Mouse (Mus musculus): ENCODE data around the gene Tnrc6c. TPM values are rescaled to one million over a fixed set of nuclear protein-coding genes. Genes with fewer than 3 reads are reported as not detected.

The Tnrc6c gene
- total RNA-seq, 2 experiments from 2014 or later, result 18.5 to 24.8 TPM

DNA sequence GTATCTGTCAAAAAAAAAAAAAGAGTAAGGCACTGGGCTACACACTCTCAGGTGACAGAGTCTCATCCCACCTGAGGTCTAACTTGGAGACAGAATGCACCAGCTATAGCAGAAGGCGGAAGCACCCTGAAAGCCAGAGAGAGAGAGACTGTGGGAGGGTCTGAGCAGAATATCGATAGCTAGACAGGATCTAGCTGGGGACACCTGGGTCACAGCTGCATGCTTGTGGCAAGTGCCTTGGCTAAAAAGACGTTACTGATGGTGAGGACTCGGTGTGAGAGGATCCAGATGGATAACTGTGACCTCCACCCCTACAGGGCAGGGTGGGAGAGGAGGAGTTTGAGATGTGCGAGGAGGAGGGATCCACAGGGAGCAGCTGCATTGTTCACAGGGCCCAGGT, 142.9 kb downstream of the Tnrc6c start:
- no peak for TF ChIP-seq CTCF (IDR thresholded peaks at IDR 0.05)
- Histone ChIP-seq H3K4me3 (no peak overlapping the region), H3K27ac (no peak overlapping the region)
- intact Hi-C loops (cut with DNase I), result no loop called here
- no peak for DNase-seq

- H3K27ac ChIP-seq, result no peak within 1 kb of the TSS
- intact Hi-C loops (cut with DNase I), result no loop called here
Measured at GRCm38 (mm10) chr11:117797511-117798159, 143.5 kb downstream of the Tnrc6c start, which contains the start of gene 6030468B19Rik. Gene 6030468B19Rik (plus strand): TSS chr11:117797660.

DNA sequence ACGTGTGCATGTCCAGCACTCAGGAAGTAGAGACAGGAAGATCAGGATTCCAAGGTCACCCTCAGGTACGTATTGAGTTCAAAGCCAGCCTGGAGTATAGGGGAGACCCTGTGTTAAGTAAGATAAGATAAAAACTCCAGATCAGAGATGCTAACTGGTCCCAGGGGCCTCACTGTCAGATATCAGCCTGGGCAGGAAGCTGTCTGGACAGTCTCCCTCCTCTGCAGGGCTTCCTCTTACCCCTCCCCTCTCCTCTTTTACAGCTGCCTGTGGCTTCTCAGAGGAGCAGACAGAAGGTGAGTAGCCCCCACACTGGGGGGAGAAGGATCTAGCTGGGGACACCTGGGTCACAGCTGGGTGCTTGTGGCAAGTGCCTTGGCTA, 144.1 kb downstream of the Tnrc6c start:
- TF ChIP-seq CTCF (IDR thresholded peaks at IDR 0.05), result no peak
- intact Hi-C loops (cut with DNase I), result no loop called here
- DNase-seq, result no peak
- no peak overlapping the region for H3K27ac ChIP-seq
- H3K4me3 ChIP-seq, result no peak overlapping the region

More at GRCm38 (mm10) chr11:117797511-117798159, 143.5 kb downstream of the Tnrc6c start, which contains the start of gene 6030468B19Rik:
- DNase-seq, result no peak
- no peak within 1 kb of the TSS for H3K4me3 ChIP-seq
- no peak for TF ChIP-seq CTCF (IDR thresholded peaks at IDR 0.05)

- no peak for DNase-seq
- intact Hi-C loops (cut with DNase I), result no loop called here
- Histone ChIP-seq H3K27ac (peak overlapping the region; percentile 90; the same call in 1 of the 2 replicates), H3K4me3 (no peak overlapping the region)
- TF ChIP-seq CTCF (IDR thresholded peaks at IDR 0.05), result no peak
Measured at GRCm38 (mm10) chr11:117799174-117799573, 145.1 kb downstream of the Tnrc6c start.

DNA sequence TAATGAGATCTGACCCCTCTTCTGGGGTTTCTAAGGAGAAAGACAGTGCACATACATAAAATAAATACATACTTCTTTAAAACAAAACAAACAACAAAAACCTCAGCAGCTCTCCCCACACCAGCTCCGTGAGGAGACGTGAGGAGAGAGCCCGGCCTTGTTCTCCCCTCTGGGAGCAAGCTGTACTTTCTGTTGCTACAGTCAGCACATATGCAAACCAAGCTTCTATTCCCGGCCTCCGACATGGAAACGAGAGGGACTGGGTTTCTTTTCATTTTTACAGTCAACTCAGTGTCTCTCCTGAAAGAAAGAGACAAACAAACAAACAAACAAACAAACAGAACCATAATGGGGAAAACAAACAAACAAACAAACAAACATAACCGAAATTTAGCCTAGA, 145.9 kb downstream of the Tnrc6c start:
- TF ChIP-seq CTCF (IDR thresholded peaks at IDR 0.05), result no peak
- Histone ChIP-seq H3K4me3 (no peak overlapping the region), H3K27ac (peak overlapping the region; percentile 90)
- intact Hi-C loops (cut with DNase I), result no loop called here
- no peak for DNase-seq

DNA sequence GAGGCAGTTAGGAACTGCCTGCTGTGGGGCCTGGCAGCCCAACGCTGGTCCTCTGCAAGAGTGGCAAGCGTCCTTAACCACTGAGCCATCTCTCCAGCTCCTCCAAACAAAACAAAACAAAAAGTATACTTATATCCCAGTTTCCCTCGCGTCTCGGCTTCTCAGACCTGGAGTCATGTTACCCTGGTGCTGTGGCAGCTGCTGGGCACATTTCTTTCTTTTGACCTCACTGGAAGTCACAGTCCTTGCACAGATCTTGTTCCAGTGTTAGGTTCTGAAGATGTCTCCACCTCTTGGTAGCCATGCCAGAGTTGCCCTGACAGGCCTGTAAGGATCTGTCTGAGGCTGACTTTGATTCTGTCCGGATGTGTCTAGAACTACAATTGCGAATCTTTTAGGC, 147.6 kb downstream of the Tnrc6c start:
- Histone ChIP-seq H3K4me3 (no peak overlapping the region), H3K27ac (peak overlapping the region; percentile 90)
- no peak for DNase-seq
- TF ChIP-seq CTCF (IDR thresholded peaks at IDR 0.05), result no peak
- intact Hi-C loops (cut with DNase I), result no loop called here

DNA sequence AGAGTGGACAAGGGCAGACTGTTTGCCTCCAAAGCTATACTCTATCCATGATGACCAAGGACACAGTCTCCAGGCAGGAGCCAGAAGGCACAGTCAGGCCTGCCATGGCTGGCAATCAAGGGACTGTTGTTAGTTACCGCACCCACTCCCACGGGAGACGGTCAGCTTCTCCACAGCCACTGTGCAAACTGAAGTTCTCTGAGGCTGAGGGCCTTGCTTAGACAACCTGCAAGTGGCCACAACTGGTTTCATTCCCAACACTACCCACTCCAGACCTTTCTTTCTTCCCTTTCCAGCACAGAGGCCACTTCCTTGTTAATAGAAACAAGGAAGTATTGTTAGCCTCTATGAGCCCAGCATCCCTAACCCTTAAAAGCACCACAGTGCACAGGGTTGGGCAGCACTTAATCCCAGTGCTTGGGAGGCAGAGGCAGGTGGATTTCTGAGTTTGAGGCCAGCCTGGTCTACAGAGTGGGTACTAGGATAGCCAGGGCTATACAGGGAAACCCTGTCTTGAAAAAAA, 149.1 kb downstream of the Tnrc6c start:
- H3K4me3 ChIP-seq, result no peak overlapping the region
- no peak overlapping the region for H3K27ac ChIP-seq
- no peak for DNase-seq
- no peak for TF ChIP-seq CTCF (IDR thresholded peaks at IDR 0.05)
- intact Hi-C loops (cut with DNase I), result no loop called here

GRCm38 (mm10) chr11:117806781-117807180, 152.7 kb downstream of the Tnrc6c start:
- intact Hi-C loops (cut with DNase I), result no loop called here
- DNase-seq, result no peak
- no peak for TF ChIP-seq CTCF (IDR thresholded peaks at IDR 0.05)
- H3K4me3 ChIP-seq, result no peak overlapping the region
- no peak overlapping the region for H3K27ac ChIP-seq

DNA sequence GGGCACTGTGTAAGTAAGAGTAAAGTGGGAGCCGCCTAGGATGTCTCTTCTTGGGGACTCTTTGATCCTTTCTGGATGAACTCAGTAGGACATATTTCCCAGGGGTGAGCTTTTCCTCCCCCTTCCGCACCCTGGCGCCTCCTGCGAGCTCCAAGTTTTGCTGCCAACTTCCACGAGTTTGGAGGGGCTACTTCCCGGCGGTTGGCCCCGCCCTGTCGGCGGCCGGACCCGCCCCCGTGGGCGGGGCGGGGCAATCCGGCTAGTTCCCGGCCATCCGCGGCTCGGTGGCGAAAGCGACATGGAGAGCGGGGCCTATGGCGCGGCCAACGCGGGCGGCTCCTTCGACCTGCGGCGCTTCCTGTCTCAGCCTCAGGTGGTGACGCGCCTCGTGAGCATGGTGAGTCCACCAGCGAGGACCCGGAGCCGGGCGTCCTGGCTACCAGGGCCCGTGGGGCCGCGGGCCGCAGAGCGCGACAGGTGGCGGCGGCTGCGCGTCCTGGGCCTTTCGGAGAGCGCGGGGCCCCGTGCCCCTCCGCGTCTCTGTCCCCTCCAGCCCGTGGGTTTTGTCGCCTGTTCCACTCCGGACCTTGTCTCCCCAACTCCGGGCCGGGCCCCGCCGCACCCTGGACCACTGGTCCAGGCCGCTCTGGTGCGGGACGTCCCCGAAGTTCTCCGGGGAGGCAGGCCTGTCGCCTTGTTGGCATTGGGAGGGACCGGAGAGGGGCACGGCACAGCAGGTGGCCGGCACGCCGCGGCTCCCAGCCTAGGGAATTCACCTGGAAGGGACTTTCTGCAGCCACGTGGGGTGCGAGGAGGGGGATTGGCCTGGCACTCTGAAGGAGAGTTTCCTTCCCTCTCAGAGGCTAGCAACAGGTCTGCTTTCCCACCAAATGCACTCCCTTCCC, 155.6 kb downstream of the Tnrc6c start, which contains the start of the genes Gm20708 and Syngr2:
Gene Gm20708, plus strand, starts transcription at position 262 of the 905 bp plus-strand sequence.
Gene Syngr2, plus strand, starts transcription at position 262 of the 905 bp plus-strand sequence.
- H3K4me3 ChIP-seq, result peak within 1 kb of the TSS; percentile 92
- DNase-seq, result peak; percentile 87
- H3K27ac ChIP-seq, result peak within 1 kb of the TSS; percentile 97
- no peak for TF ChIP-seq CTCF (IDR thresholded peaks at IDR 0.05)
- intact Hi-C loops (cut with DNase I), result no loop called here

DNA sequence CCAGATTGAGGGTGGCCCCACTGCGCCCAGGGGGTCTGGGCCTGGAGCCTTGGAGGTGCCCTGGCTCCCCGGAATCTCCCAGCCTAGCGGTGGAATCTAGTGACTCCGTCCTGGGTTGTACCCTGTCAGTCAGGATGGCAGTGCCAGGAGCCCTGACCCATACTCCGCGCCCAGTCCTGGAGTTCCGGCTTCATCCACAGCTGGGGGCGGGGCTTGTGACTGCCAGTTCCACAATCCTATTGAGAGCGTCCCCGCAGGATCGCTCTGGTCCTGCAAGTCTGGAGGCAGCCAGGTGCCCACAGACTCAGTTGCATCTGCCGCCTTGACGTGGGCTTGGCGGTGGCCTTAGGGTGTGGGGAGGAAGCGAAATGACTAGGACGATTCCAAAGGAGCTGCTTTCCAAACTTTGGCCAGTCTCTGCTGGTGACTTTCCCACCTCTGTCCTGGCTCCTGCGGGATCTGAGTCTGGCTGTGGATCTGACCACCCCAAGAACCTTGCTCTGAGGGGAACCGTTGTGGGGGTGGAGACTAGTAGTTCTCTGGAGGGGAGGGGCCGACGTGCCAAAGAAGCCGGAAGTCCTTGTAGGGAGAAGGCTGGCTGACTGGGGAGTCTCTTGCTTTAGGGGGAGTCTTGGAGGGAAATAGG, 156.4 kb downstream of the Tnrc6c start:
- TF ChIP-seq CTCF (IDR thresholded peaks at IDR 0.05), result peak; percentile 49
- H3K4me3 ChIP-seq, result peak overlapping the region; percentile 92
- peak; percentile 95 for DNase-seq
- H3K27ac ChIP-seq, result peak overlapping the region; percentile 97
- intact Hi-C loops (cut with DNase I), result no loop called here

Other genes with a start within 250 kb of the Tnrc6c start
- not detected for gene Gm11733, start 169.9 kb upstream of the Tnrc6c start, total RNA-seq (2021)
- gene Tmc8, start 127.8 kb downstream of the Tnrc6c start, total RNA-seq (2021), result 1 to 10 TPM; 1.0 TPM
- 1 to 10 TPM; 4.3 to 4.5 TPM for gene Tmc6, start 127.9 kb downstream of the Tnrc6c start, total RNA-seq (2021)
- not detected for gene 6030468B19Rik, start 143.4 kb downstream of the Tnrc6c start, total RNA-seq (2021)
- gene Gm20708, start 155.4 kb downstream of the Tnrc6c start, total RNA-seq (2021), result 1 to 10 TPM in 1 of 2 experiments, under 1 TPM in 1; 0.86 to 1.6 TPM
- gene Syngr2, start 155.4 kb downstream of the Tnrc6c start, total RNA-seq (2021), result 100 to 1,000 TPM; 169 to 173 TPM
- 1 to 10 TPM; 3.1 to 3.3 TPM for gene Afmid, start 171.6 kb downstream of the Tnrc6c start, total RNA-seq (2021)
- gene Tk1, start 171.8 kb downstream of the Tnrc6c start, total RNA-seq (2021), result 1 to 10 TPM; 2.5 to 2.8 TPM
- gene Birc5, start 195.0 kb downstream of the Tnrc6c start, total RNA-seq (2021), result not detected
- not detected for gene Tmem235, start 206.5 kb downstream of the Tnrc6c start, total RNA-seq (2021)
- gene Tha1, start 219.2 kb downstream of the Tnrc6c start, total RNA-seq (2021), result 1 to 10 TPM; 3.8 to 5.2 TPM